Comparison of ENCODE assay signal across 18 mouse cellular contexts in genomic region chr19:58424928-58425327, GRCm38 (mm10). TPM values are rescaled to one million over a fixed set of nuclear protein-coding genes. Genes with fewer than 3 reads are reported as not detected.
"Had no signal": no experiment of that assay in that cellular context is flagged by ENCODE, and none has a peak within 500 bp of the region (broad histone marks: within the 10 kb centered on the region; RNA-seq: fewer than 3 reads in every experiment).

No protein-coding gene starts in this region.

- H3K27me3 ChIP-seq: neural tube, embryonic 12.5 days; neural tube, embryonic 13.5 days; neural tube, embryonic 15.5 days; stomach, embryonic 15.5 days had no signal

- DNase-seq: retina, postnatal 1 day; right cerebral cortex, adult 18-20 months; right cerebral cortex, postnatal 14 days; right cerebral cortex, postnatal 25 days; right cerebral cortex, postnatal 4 days; spleen, adult 18-20 months; thymus, adult 18-20 months; thymus, adult 2 months; thymus, postnatal 14 days; thymus, postnatal 25 days; thymus, postnatal 36 days; thymus, postnatal 4 days had no signal

- H3K9me3 ChIP-seq: neural tube, embryonic 12.5 days; neural tube, embryonic 13.5 days; neural tube, embryonic 15.5 days; stomach, embryonic 15.5 days had no signal

- H3K27ac ChIP-seq: neural tube, embryonic 12.5 days; neural tube, embryonic 13.5 days; neural tube, embryonic 15.5 days; stomach, embryonic 15.5 days; stomach, postnatal 0 days had no signal

- H3K4me3 ChIP-seq: neural tube, embryonic 12.5 days; neural tube, embryonic 13.5 days; neural tube, embryonic 15.5 days; stomach, embryonic 15.5 days had no signal

- H3K9ac ChIP-seq: neural tube, embryonic 12.5 days; neural tube, embryonic 13.5 days; neural tube, embryonic 15.5 days; stomach, embryonic 15.5 days had no signal

- H3K4me2 ChIP-seq: neural tube, embryonic 12.5 days; neural tube, embryonic 13.5 days; neural tube, embryonic 15.5 days; stomach, embryonic 15.5 days had no signal

- H3K36me3 ChIP-seq: neural tube, embryonic 12.5 days; neural tube, embryonic 15.5 days; stomach, embryonic 15.5 days had no signal

RNA-seq across cellular contexts. Expression of gene Gfra1, which starts 30.8 kb away (rescaled TPM):
- total RNA-seq: neutrophil, adult 5-6 weeks had no signal
